Mouse (Mus musculus) stomach, embryonic 14.5 days (tissue): ENCODE measurements around the gene Tmem265. TPM values are rescaled to one million over a fixed set of nuclear protein-coding genes. Genes with fewer than 3 reads are reported as not detected.

Source experiments
- ATAC-seq: fragments of 200-750 bp; cut with Nextera tagmentation; 2 replicates; pipeline ENCODE4 v1.8.0; 2017; ENCODE audit warnings: low read depth, moderate TSS enrichment; ENCODE audit not compliant: insufficient number of reproducible peaks, insufficient read depth, low FRiP score
- H3K27ac ChIP-seq: fragments of 300-500 bp; sonication (generic); 2 replicates; pipeline ENCODE4 v1.5.1; 2014; ENCODE audit warnings: mild to moderate bottlenecking, low read length, moderate library complexity, mixed read lengths
- H3K27me3 ChIP-seq: fragments of 300-500 bp; sonication (generic); 2 replicates; pipeline ENCODE4 v1.6.1; 2014; ENCODE audit warnings: low read length, control low read depth, mixed read lengths; ENCODE audit not compliant: control insufficient read depth, insufficient read depth
- H3K36me3 ChIP-seq: fragments of 300-500 bp; sonication (generic); 2 replicates; pipeline ENCODE4 v1.6.1; 2014; ENCODE audit warnings: mild to moderate bottlenecking, control low read depth, low read length, moderate library complexity, mixed read lengths; ENCODE audit not compliant: control insufficient read depth, insufficient read depth
- H3K4me1 ChIP-seq: fragments of 300-500 bp; sonication (generic); 2 replicates; pipeline ENCODE4 v1.6.1; 2014; ENCODE audit warnings: low read length, control low read depth, mixed read lengths; ENCODE audit not compliant: control insufficient read depth, insufficient read depth
- H3K4me2 ChIP-seq: fragments of 300-500 bp; sonication (generic); replicated peaks from 2 replicates; pipeline ENCODE4 v1.6.1; 2014; ENCODE audit warnings: low read depth, low read length, control low read depth
- H3K4me3 ChIP-seq: fragments of 300-500 bp; sonication (generic); 2 replicates; pipeline ENCODE4 v1.5.1; 2014; ENCODE audit warnings: low read depth, low read length, control low read depth
- H3K9ac ChIP-seq: fragments of 300-500 bp; sonication (generic); replicated peaks from 2 replicates; pipeline ENCODE4 v1.6.1; 2014; ENCODE audit warnings: low read depth, mild to moderate bottlenecking, control low read depth, low read length, moderate library complexity, mixed read lengths
- H3K9me3 ChIP-seq: fragments of 300-500 bp; sonication (generic); 2 replicates; pipeline ENCODE4 v1.6.1; 2016; ENCODE audit warnings: low read depth, low read length, control low read depth; ENCODE audit not compliant: control insufficient read depth
- WGBS: fragments of 180-500 bp; shearing (Covaris S2); extraction: QIAGEN DNeasy Blood & Tissue Kit; methylation state at CpG from one replicate; pipeline ENCODE4 v1.1.7; 2014; 5-methylcytosine and 5-hydroxymethylcytosine counted together
- polyA plus RNA-seq: library from polyadenylated mRNA; unstranded; fragments of >200 nt; fragmentation: Nextera tagmentation; extraction: Ambion mirVana; gene quantifications from 2 replicates; pipeline ENCODE4 v1.2.1, GENCODE M21; 2014

Tmem265 gene
- polyA plus RNA-seq: 7.2 and 11.3 TPM in 2 replicates

GRCm38 (mm10) chr7:127561340-127561858 is at the start of gene Tmem265:
Gene Tmem265, plus strand, starts transcription at chr7:127561390.
- H3K36me3 ChIP-seq: peaks cover 75% of the 10 kb centered on the region
- H3K27me3 ChIP-seq: no peaks in the 10 kb centered on the region
- no peak within 1 kb of the TSS for H3K4me3 ChIP-seq
- H3K4me2 ChIP-seq: no peak within 1 kb of the TSS
- no peaks in the 10 kb centered on the region for H3K9me3 ChIP-seq
- no peak within 1 kb of the TSS for H3K9ac ChIP-seq
- no peaks in the 10 kb centered on the region for H3K4me1 ChIP-seq
- H3K27ac ChIP-seq: no peak within 1 kb of the TSS
- no peak for ATAC-seq
- 96% methylated on average over 5 of the region's 5 CpGs for WGBS

GRCm38 (mm10) chr7:127511808-127512230 is 49.4 kb upstream of the Tmem265 start, which contains the start of gene Srcap:
Gene Srcap, plus strand, starts transcription at chr7:127511983.
- peaks cover 6% of the 10 kb centered on the region; the same call in 1 of the 2 replicates for H3K4me1 ChIP-seq
- H3K27me3 ChIP-seq: no peaks in the 10 kb centered on the region
- peak within 1 kb of the TSS; percentile 97 for H3K27ac ChIP-seq
- peak; percentile 97 for ATAC-seq
- no peaks in the 10 kb centered on the region for H3K9me3 ChIP-seq
- under 1% methylated on average over 34 of the region's 37 CpGs for WGBS
- H3K36me3 ChIP-seq: peaks cover 13% of the 10 kb centered on the region
- peak within 1 kb of the TSS; percentile 52 for H3K4me2 ChIP-seq
- peak within 1 kb of the TSS; percentile 81 for H3K9ac ChIP-seq
- peak within 1 kb of the TSS; percentile 71 for H3K4me3 ChIP-seq

GRCm38 (mm10) chr7:127512231-127513015 is 48.8 kb upstream of the Tmem265 start:
- Histone ChIP-seq H3K9ac (peak overlapping the region; percentile 81), H3K4me3 (peak overlapping the region; percentile 71), H3K36me3 (peaks cover 20% of the 10 kb centered on the region), H3K9me3 (no peaks in the 10 kb centered on the region), H3K4me2 (peak overlapping the region; percentile 52), H3K27me3 (no peaks in the 10 kb centered on the region), H3K4me1 (peaks cover 6% of the 10 kb centered on the region; the same call in 1 of the 2 replicates), H3K27ac (peak overlapping the region; percentile 97)
- under 1% methylated on average over 79 of the region's 93 CpGs for WGBS
- peak; percentile 84 for ATAC-seq

- no peak for ATAC-seq
- peaks cover 6% of the 10 kb centered on the region; the same call in 1 of the 2 replicates for H3K4me1 ChIP-seq
- WGBS: 32% methylated on average over 8 of the region's 8 CpGs
These were observed 48.2 kb upstream of the Tmem265 start for GRCm38 (mm10) chr7:127513016-127513390.

GRCm38 (mm10) chr7:127513781-127514180 is 47.4 kb upstream of the Tmem265 start:
- peaks cover 6% of the 10 kb centered on the region; the same call in 1 of the 2 replicates for H3K4me1 ChIP-seq
- H3K9me3 ChIP-seq: no peaks in the 10 kb centered on the region
- no peak for ATAC-seq
- H3K27me3 ChIP-seq: no peaks in the 10 kb centered on the region
- peaks cover 30% of the 10 kb centered on the region for H3K36me3 ChIP-seq
- no peak overlapping the region; the same call in 1 of the 2 replicates for H3K9ac ChIP-seq
- WGBS: 70% methylated on average over 3 of the region's 3 CpGs
- 0 out of 2 replicates have a peak overlapping the region, but pooled peaks have one; percentile 29 for H3K27ac ChIP-seq
- H3K4me2 ChIP-seq: peak overlapping the region; percentile 52
- peak overlapping the region; percentile 71; the same call in 1 of the 2 replicates for H3K4me3 ChIP-seq

More at GRCm38 (mm10) chr7:127513016-127513390, 48.2 kb upstream of the Tmem265 start:
- H3K4me3 ChIP-seq: peak overlapping the region; percentile 71
- H3K9ac ChIP-seq: peak overlapping the region; percentile 81; the same call in 1 of the 2 replicates
- H3K27ac ChIP-seq: peak overlapping the region; percentile 97
- H3K4me2 ChIP-seq: peak overlapping the region; percentile 52
- no peaks in the 10 kb centered on the region for H3K9me3 ChIP-seq
- peaks cover 25% of the 10 kb centered on the region for H3K36me3 ChIP-seq
- H3K27me3 ChIP-seq: no peaks in the 10 kb centered on the region

GRCm38 (mm10) chr7:127515846-127516245 is 45.3 kb upstream of the Tmem265 start:
- Histone ChIP-seq H3K36me3 (peaks cover 46% of the 10 kb centered on the region), H3K9me3 (no peaks in the 10 kb centered on the region), H3K4me1 (peaks cover 6% of the 10 kb centered on the region; the same call in 1 of the 2 replicates), H3K27me3 (no peaks in the 10 kb centered on the region), H3K27ac (no peak overlapping the region), H3K9ac (no peak overlapping the region), H3K4me2 (no peak overlapping the region), H3K4me3 (no peak overlapping the region)
- 93% methylated on average over 7 of the region's 7 CpGs for WGBS
- ATAC-seq: no peak

GRCm38 (mm10) chr7:127516344-127516743 is 44.8 kb upstream of the Tmem265 start:
- no peak overlapping the region for H3K9ac ChIP-seq
- ATAC-seq: no peak
- no peak overlapping the region for H3K4me2 ChIP-seq
- H3K4me1 ChIP-seq: peaks cover 6% of the 10 kb centered on the region; the same call in 1 of the 2 replicates
- 97% methylated on average over 6 of the region's 7 CpGs for WGBS
- H3K27me3 ChIP-seq: no peaks in the 10 kb centered on the region
- H3K36me3 ChIP-seq: peaks cover 51% of the 10 kb centered on the region
- no peaks in the 10 kb centered on the region for H3K9me3 ChIP-seq
- H3K4me3 ChIP-seq: no peak overlapping the region
- no peak overlapping the region for H3K27ac ChIP-seq

GRCm38 (mm10) chr7:127519284-127519683 is 41.9 kb upstream of the Tmem265 start, which contains the start of gene Gm42715:
Gene Gm42715, plus strand, starts transcription at chr7:127519584.
- Histone ChIP-seq H3K36me3 (peaks cover 75% of the 10 kb centered on the region), H3K27me3 (no peaks in the 10 kb centered on the region), H3K4me2 (no peak within 1 kb of the TSS), H3K4me3 (no peak within 1 kb of the TSS), H3K9me3 (no peaks in the 10 kb centered on the region), H3K4me1 (no peaks in the 10 kb centered on the region), H3K9ac (no peak within 1 kb of the TSS), H3K27ac (no peak within 1 kb of the TSS)
- ATAC-seq: no peak
- WGBS: 88% methylated on average over 3 of the region's 3 CpGs
